Mouse (Mus musculus) hindbrain, embryonic 11.5 days (tissue): Measurements from ENCODE around the gene Htr6. TPM values are rescaled to one million over a fixed set of nuclear protein-coding genes. Genes with fewer than 3 reads are reported as not detected.

ENCODE experiments used
- ATAC-seq: fragments of 200-750 bp; cut with Nextera tagmentation; 2 replicates; pipeline ENCODE4 v1.8.0; 2017; ENCODE audit warnings: mild to moderate bottlenecking, moderate TSS enrichment, moderate library complexity; ENCODE audit not compliant: low FRiP score
- DNase-seq: peaks from one replicate; pipeline ENCODE4 v3.0.0-alpha.2; 2015; ENCODE audit warnings: low spot score
- H3K27ac ChIP-seq: fragments of 300-500 bp; sonication (generic); 2 replicates; pipeline ENCODE4 v1.5.1; 2014; ENCODE audit warnings: mild to moderate bottlenecking, low read depth, low read length
- H3K27me3 ChIP-seq: fragments of 300-500 bp; sonication (generic); 2 replicates; pipeline ENCODE4 v1.6.1; 2014; ENCODE audit warnings: mild to moderate bottlenecking, low read length, moderate library complexity, mixed read lengths; ENCODE audit not compliant: control insufficient read depth, insufficient read depth
- H3K36me3 ChIP-seq: fragments of 300-500 bp; sonication (generic); 2 replicates; pipeline ENCODE4 v1.6.1; 2014; ENCODE audit warnings: mild to moderate bottlenecking, low read length, moderate library complexity, mixed read lengths; ENCODE audit not compliant: control insufficient read depth, insufficient read depth
- H3K4me1 ChIP-seq: fragments of 300-500 bp; sonication (generic); replicated peaks from 2 replicates; pipeline ENCODE4 v1.6.1; 2014; ENCODE audit warnings: low read length, mixed read lengths; ENCODE audit not compliant: control insufficient read depth, insufficient read depth
- H3K4me2 ChIP-seq: fragments of 300-500 bp; sonication (generic); replicated peaks from 2 replicates; pipeline ENCODE4 v1.6.1; 2014; ENCODE audit warnings: mild to moderate bottlenecking, low read depth, low read length
- H3K4me3 ChIP-seq: fragments of 300-500 bp; sonication (generic); 2 replicates; pipeline ENCODE4 v1.5.1; 2014; ENCODE audit warnings: low read depth, low read length
- H3K9ac ChIP-seq: fragments of 300-500 bp; sonication (generic); 2 replicates; pipeline ENCODE4 v1.6.1; 2014; ENCODE audit warnings: low read depth, low read length
- H3K9me3 ChIP-seq: fragments of 300-500 bp; sonication (generic); 2 replicates; pipeline ENCODE4 v1.6.1; 2016; ENCODE audit warnings: low read length; ENCODE audit not compliant: control insufficient read depth
- WGBS: fragments of 180-500 bp; shearing (Covaris S2); extraction: QIAGEN DNeasy Blood & Tissue Kit; methylation state at CpG from one replicate; pipeline ENCODE4 v1.1.7; 2014; 5-methylcytosine and 5-hydroxymethylcytosine counted together
- polyA plus RNA-seq: library from polyadenylated mRNA; unstranded; fragments of >200 nt; fragmentation: Nextera tagmentation; extraction: Ambion mirVana; gene quantifications from 2 replicates; pipeline ENCODE4 v1.2.1, GENCODE M21; 2014

Htr6 gene
- polyA plus RNA-seq, 1 experiment from 2014 or later, result not detected

GRCm38 (mm10) chr4:139059569-139059968, 15.8 kb downstream of the Htr6 start:
- DNase-seq, result peak; percentile 70
- H3K9ac ChIP-seq, result no peak overlapping the region
- H3K27ac ChIP-seq, result no peak overlapping the region
- WGBS, result 12% methylated on average over 7 of the region's 7 CpGs
- ATAC-seq, result no peak
- H3K4me3 ChIP-seq, result no peak overlapping the region
- no peaks in the 10 kb centered on the region for H3K4me1 ChIP-seq
- no peaks in the 10 kb centered on the region for H3K9me3 ChIP-seq
- no peaks in the 10 kb centered on the region for H3K36me3 ChIP-seq
- no peak overlapping the region for H3K4me2 ChIP-seq
- H3K27me3 ChIP-seq, result no peaks in the 10 kb centered on the region

- no peaks in the 10 kb centered on the region for H3K27me3 ChIP-seq
Measured at GRCm38 (mm10) chr4:139058029-139058428, 17.3 kb downstream of the Htr6 start.

DNA sequence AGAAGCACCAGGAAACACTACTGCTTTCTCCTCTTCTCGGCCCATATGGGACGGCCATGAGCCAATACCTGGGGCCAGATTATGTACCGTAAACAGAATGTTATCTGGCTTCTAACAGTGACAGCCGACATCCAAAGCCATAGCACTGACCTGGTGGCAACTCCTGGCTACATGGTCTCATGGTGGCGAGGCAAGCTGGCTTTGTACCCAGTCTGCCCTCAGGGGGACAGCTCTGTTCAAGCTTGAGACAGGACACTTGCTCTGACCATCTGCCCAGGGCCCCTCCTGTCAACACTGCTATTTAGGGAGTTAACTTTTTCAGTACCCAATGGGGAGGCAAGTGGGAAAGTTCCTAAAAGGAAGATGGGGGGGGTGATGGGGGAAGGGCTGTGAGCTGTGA, 18.1 kb downstream of the Htr6 start:
- Histone ChIP-seq H3K27ac (no peak overlapping the region), H3K4me1 (no peaks in the 10 kb centered on the region), H3K9me3 (no peaks in the 10 kb centered on the region), H3K9ac (no peak overlapping the region), H3K4me2 (no peak overlapping the region), H3K27me3 (no peaks in the 10 kb centered on the region), H3K36me3 (no peaks in the 10 kb centered on the region), H3K4me3 (no peak overlapping the region)
- WGBS, result 76% methylated on average over 5 of the region's 5 CpGs
- ATAC-seq, result no peak
- DNase-seq, result no peak

More at GRCm38 (mm10) chr4:139058029-139058428, 17.3 kb downstream of the Htr6 start:
- 87% methylated on average over 5 of the region's 5 CpGs for WGBS
- H3K9me3 ChIP-seq, result no peaks in the 10 kb centered on the region
- H3K4me2 ChIP-seq, result no peak overlapping the region
- no peak overlapping the region for H3K4me3 ChIP-seq
- ATAC-seq, result no peak
- DNase-seq, result no peak
- no peak overlapping the region for H3K9ac ChIP-seq
- H3K36me3 ChIP-seq, result no peaks in the 10 kb centered on the region
- H3K27ac ChIP-seq, result no peak overlapping the region
- no peaks in the 10 kb centered on the region for H3K4me1 ChIP-seq

DNA sequence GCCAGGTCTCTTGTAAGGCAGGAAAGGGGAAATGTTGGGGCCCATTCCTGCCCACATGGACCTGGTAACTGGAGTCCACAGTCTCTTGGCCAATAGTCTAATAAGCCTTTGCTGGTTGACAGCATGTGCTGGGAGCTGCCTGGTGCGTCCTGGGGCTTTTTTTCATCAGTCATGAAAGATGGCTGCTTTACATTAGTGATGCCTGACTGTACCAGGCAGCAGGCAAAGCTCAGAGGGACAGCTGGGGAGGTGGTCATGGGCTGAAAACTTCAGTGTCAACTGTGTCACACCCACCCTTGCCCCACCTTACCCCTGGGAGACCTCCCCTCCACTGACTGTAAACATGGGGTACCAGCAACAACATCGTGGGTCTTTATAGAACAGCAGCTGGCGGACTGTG, 19.6 kb downstream of the Htr6 start:
- WGBS, result 78% methylated on average over 3 of the region's 3 CpGs
- ATAC-seq (no peak), DNase-seq (no peak)
- H3K4me1 ChIP-seq, result no peaks in the 10 kb centered on the region
- H3K36me3 ChIP-seq, result no peaks in the 10 kb centered on the region
- no peak overlapping the region for H3K4me2 ChIP-seq
- H3K27ac ChIP-seq, result no peak overlapping the region
- no peaks in the 10 kb centered on the region for H3K9me3 ChIP-seq
- H3K27me3 ChIP-seq, result no peaks in the 10 kb centered on the region
- H3K9ac ChIP-seq, result no peak overlapping the region
- H3K4me3 ChIP-seq, result no peak overlapping the region

- ATAC-seq, result no peak
- no peaks in the 10 kb centered on the region for H3K9me3 ChIP-seq
- no peaks in the 10 kb centered on the region for H3K4me1 ChIP-seq
- no peak overlapping the region for H3K27ac ChIP-seq
- 89% methylated on average over 4 of the region's 4 CpGs for WGBS
- no peak for DNase-seq
- no peaks in the 10 kb centered on the region for H3K27me3 ChIP-seq
- H3K4me2 ChIP-seq, result no peak overlapping the region
- H3K36me3 ChIP-seq, result no peaks in the 10 kb centered on the region
- H3K4me3 ChIP-seq, result no peak overlapping the region
- no peak overlapping the region for H3K9ac ChIP-seq
Measured at GRCm38 (mm10) chr4:139055336-139055735, 20.0 kb downstream of the Htr6 start.

DNA sequence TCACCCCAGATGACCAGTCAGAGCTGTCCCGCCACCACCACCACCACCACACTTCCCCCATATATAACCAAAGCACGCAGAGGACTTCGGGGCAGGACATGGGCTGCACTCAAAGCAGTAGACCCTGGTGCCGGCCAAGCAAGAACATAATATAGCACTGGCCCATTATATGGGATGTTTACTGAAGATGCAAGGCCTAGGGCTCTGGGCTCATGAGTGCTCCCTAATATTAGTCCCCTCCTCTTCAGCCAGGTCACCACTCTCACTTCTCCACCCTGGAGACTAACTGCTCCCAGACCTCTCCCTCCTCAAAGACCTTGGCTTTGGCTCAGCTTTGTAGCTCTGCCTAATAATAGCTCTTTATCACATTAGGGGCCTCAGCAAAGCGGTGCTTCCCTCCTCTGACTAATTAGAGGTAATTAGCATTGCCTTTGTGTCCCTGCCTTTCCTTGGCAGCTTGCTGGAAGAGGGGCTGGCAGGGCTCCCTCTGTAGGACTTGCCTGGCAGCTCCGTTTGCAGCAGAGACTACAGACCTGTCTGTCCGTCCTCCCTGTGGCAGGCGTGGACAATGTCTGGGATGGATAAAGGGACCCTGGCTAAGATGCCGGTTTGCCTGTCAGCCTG, 21.0 kb downstream of the Htr6 start:
- 52% methylated on average over 9 of the region's 9 CpGs for WGBS

DNA sequence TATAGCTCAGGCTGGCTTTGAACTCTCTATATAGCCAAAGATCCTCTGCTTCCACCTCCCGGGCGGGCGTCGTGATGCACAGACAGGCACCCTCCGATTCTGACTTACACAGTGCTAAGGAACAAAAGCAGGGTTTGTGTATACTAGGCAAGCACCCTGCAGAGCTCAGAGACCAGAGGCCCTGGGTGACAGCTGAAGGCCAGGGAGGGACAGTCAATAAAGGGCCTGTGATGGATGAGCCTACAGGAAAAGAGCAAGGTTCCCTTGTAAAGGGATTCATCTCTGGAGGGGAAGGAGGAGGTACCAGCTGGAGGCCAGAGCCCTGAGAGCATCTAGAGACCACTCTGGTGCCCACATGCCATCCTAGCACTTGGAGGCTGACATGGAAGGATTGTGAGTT, 22.0 kb downstream of the Htr6 start:
- Histone ChIP-seq H3K4me2 (no peak overlapping the region), H3K27me3 (no peaks in the 10 kb centered on the region), H3K27ac (no peak overlapping the region), H3K9ac (no peak overlapping the region), H3K4me3 (no peak overlapping the region), H3K36me3 (no peaks in the 10 kb centered on the region), H3K9me3 (no peaks in the 10 kb centered on the region), H3K4me1 (no peaks in the 10 kb centered on the region)
- ATAC-seq (no peak), DNase-seq (no peak)
- WGBS, result 31% methylated on average over 5 of the region's 5 CpGs

More for the DNA sequence above, 21.0 kb downstream of the Htr6 start:
- Histone ChIP-seq H3K4me2 (no peak overlapping the region), H3K9me3 (no peaks in the 10 kb centered on the region), H3K27ac (no peak overlapping the region), H3K9ac (no peak overlapping the region), H3K4me3 (no peak overlapping the region), H3K4me1 (no peaks in the 10 kb centered on the region), H3K27me3 (no peaks in the 10 kb centered on the region), H3K36me3 (no peaks in the 10 kb centered on the region)
- DNase-seq (peak; percentile 11), ATAC-seq (peak; percentile 35; the same call in 1 of the 2 replicates)

- no peak overlapping the region for H3K4me3 ChIP-seq
- DNase-seq (no peak), ATAC-seq (no peak)
- H3K36me3 ChIP-seq, result no peaks in the 10 kb centered on the region
- H3K27ac ChIP-seq, result no peak overlapping the region
- no peaks in the 10 kb centered on the region for H3K4me1 ChIP-seq
- H3K9me3 ChIP-seq, result no peaks in the 10 kb centered on the region
- no peak overlapping the region for H3K4me2 ChIP-seq
- no peaks in the 10 kb centered on the region for H3K27me3 ChIP-seq
- no peak overlapping the region for H3K9ac ChIP-seq
- WGBS, result 83% methylated on average over 7 of the region's 7 CpGs
Measured at GRCm38 (mm10) chr4:139052796-139053195, 22.6 kb downstream of the Htr6 start.

- ATAC-seq (no peak), DNase-seq (no peak)
- Histone ChIP-seq H3K27ac (no peak overlapping the region), H3K36me3 (no peaks in the 10 kb centered on the region), H3K4me3 (no peak overlapping the region), H3K4me2 (no peak overlapping the region), H3K9ac (no peak overlapping the region), H3K9me3 (no peaks in the 10 kb centered on the region), H3K27me3 (no peaks in the 10 kb centered on the region), H3K4me1 (no peaks in the 10 kb centered on the region)
- 77% methylated on average over 6 of the region's 6 CpGs for WGBS
Measured at GRCm38 (mm10) chr4:139048518-139048917, 26.9 kb downstream of the Htr6 start.
